Mouse (Mus musculus): ENCODE data around the gene 1700015G11Rik. TPM values are rescaled to one million over a fixed set of nuclear protein-coding genes. Genes with fewer than 3 reads are reported as not detected.

Gene 1700015G11Rik
- not detected in 2 replicates for polyA plus RNA-seq (2012; ENCODE audit: low replicate concordance)

DNA sequence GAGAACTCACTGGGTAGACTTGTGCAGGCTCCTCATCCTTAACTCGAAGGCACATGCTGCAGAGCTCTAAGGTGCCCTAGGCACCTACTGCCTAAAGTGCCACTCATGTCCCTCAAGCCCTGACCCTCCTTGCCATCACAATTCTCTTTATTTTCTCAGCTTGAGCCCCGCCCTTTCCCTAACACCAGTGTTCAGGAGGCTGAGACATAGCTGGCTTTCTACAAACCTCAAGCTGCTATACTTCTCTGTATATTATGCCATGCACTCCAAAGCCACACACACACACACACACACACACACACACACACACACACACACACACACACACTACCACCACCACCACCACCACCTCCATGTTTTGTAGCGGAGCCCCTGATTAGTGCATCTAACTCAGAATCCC, at the start of gene 1700015G11Rik:
1700015G11Rik (minus strand) TSS at position 101 of the 400 bp plus-strand sequence.

DNA sequence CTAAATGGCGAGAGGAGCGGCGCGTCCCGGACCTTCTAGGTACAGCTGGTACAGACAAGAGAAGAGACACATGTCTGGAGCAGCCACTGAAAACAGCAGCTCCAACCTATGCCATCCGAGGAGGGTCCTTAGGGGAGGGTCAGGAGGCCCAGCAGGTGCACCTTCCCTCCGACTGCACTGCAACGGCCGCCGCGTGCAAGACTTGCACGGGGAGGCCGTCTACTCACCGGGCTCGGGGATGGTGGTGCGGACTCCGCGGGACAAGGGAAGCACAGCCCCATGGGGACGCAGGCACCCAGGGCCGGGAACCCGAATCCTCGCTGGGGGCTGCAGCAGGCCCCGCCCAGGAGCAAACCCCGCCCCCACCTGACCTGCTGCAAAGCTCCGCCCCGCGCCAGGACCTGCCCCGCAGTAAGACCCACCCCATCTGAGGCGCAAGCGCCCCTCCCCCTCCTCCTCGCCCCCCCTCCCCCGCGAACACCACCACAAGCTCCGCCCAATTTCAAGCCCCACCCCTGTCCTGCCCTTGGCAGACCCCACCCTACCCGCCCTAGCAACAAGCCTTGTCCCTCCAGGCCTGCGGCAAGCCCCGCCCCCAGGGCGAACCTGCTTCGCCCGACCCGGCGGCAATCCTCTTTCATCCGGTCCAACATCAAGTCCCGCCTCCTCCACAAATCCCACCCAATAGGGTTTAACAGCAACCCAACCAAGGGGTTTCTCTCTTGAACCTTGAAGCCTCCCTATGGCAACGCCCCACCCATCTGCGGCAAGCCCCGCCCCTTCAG, 9.8 kb downstream of the 1700015G11Rik start, which contains the start of gene Svip:
Svip (minus strand) TSS at position 508 of the 785 bp plus-strand sequence.

Other genes with a start within 250 kb of the 1700015G11Rik start
- 0.75 and 1.1 TPM in 2 replicates for gene Gas2, start 153.7 kb downstream of the 1700015G11Rik start, polyA plus RNA-seq (2012; ENCODE audit: low replicate concordance)
- gene Fancf, start 153.5 kb downstream of the 1700015G11Rik start, polyA plus RNA-seq (2012; ENCODE audit: low replicate concordance): 4.9 and 8.4 TPM in 2 replicates
- gene Svip, start 9.7 kb downstream of the 1700015G11Rik start, polyA plus RNA-seq (2012; ENCODE audit: low replicate concordance): 22.7 and 23.2 TPM in 2 replicates

All from hematopoietic multipotent progenitor cell, adult 10-12 weeks (in vitro differentiated cells).